Mouse (Mus musculus) megakaryocyte, embryonic 14.5 days (primary cell): ENCODE measurements around the gene Ppp6r1.

ENCODE experiments used
- FLI1 ChIP-seq: IDR thresholded peaks from 2 replicates; pipeline ENCODE4 v1.6.1; 2012; ENCODE audit warnings: low read length, inconsistent platforms, mixed read lengths
- GATA1 ChIP-seq: IDR thresholded peaks from 3 replicates; pipeline ENCODE4 v1.6.1; 2012; ENCODE audit warnings: mixed read lengths, low read length, inconsistent platforms, borderline replicate concordance

DNA sequence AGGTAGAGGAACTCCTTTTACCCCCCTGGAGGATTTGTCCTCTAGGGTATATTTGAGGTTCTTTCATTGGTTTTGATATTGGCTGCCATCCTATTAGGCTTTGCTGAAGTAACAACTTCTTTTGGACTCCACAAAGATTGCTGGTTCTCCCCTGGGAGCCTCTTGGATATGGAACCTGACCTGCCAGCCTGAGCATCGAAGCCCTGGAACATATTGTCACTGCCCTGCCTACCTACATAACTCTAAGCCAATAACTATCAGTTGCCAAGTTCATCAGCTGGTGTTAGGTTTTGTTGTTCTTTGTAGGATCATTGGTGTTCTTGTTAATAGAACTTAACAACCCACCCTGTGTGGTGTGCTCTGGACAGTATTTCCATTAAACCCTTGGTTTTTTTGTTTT is 45.9 kb downstream of the Ppp6r1 start:
- TF ChIP-seq GATA1 (no peak), FLI1 (no peak)
